Mouse (Mus musculus): ENCODE results near the gene Evi5. TPM values are rescaled to one million over a fixed set of nuclear protein-coding genes. Genes with fewer than 3 reads are reported as not detected.
A peak's percentile ranks its signal among the peaks of the same experiment; 100 is the strongest.

The Evi5 gene
- total and polyA plus RNA-seq, 3 experiments = 4.6 to 8.4 TPM; not detected in 1

DNA sequence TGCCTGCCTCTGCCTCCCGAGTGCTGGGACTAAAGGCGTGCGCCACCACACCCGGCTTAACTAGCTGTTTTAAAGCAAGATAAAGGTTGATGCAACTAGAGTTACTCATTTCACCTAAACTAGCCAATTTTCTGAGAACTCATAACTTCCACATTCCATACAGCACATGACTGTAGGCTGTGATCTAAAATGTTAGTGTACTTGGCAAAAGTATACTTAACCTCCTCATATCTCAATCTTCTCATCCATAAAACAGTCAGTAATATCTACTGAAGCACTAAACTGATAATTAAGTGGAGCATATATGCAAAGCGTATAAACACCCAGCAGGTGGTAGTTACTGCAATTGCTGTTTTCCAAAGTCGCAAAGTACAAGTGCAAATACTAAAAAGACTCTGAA lies 1.6 kb downstream of the Evi5 start (continued):
- TF ChIP-seq SMC3 (IDR thresholded peaks at IDR 0.05; ENCODE audit: low read depth, low read length) (no peak), POLR2AphosphoS2 (IDR thresholded peaks at IDR 0.05; ENCODE audit: low read length) (no peak), ETS1 (IDR thresholded peaks at IDR 0.05; ENCODE audit: low read depth, low read length) (peak; percentile 61; the same call in 1 of the 2 replicates), USF2 (IDR thresholded peaks at IDR 0.05; ENCODE audit: borderline replicate concordance in 1 of 2, insufficient read depth in 1 of 2, low read depth in 1 of 2, low read length in 2 of 2) (no peak)

DNA sequence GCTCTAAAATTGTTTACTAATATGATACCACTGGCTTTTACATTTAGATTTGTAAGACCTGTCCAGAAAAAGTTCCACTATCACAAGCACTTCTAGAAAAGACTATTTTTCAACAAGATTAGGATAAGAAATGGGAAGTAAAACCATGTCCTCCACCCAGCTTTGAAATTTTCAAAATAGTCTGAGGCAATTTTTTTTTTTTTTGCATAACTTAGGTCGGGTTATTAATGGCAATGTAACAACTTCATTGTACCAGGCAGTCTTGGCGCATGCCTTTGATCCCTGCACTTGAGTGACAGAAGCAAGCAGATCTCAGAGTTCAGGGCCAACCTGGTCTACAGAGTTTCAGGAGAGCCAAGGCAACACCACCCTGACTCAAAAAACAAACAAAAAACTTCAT lies 5.2 kb downstream of the Evi5 start:
- Histone ChIP-seq H3K27ac (ENCODE audit: control insufficient read depth, low read depth, low read length) (peak overlapping the region; percentile 63), H3K4me1 (ENCODE audit: control insufficient read depth in 1 of 2, insufficient read depth in 2 of 2, low read length in 2 of 2) (peaks cover 9 to 28% of the 10 kb centered on the region in 2 experiments), H3K9ac (ENCODE audit: control insufficient read depth, low read depth, low read length, poor library complexity, severe bottlenecking) (no peak overlapping the region), H3K9me3 (replicated peaks; ENCODE audit: insufficient read depth, low read length) (no peaks in the 10 kb centered on the region), H3K27me3 (ENCODE audit: control insufficient read depth in 1 of 2, insufficient read depth in 2 of 2, low read length in 2 of 2) (no peaks in the 10 kb centered on the region), H3K4me3 (ENCODE audit: control insufficient read depth in 1 of 2, insufficient read depth in 1 of 2, low read depth in 2 of 2, low read length in 2 of 2) (no peak overlapping the region), H3K36me3 (ENCODE audit: control insufficient read depth in 1 of 2, insufficient read depth in 2 of 2, low read length in 2 of 2) (peaks cover 0 to 46% of the 10 kb centered on the region in 2 experiments; a peak in 2 of 4 replicates), H3K79me2 (ENCODE audit: control insufficient read depth, insufficient read depth, low read length, poor library complexity) (peaks cover 10% of the 10 kb centered on the region)
- TF ChIP-seq RAD21 (IDR thresholded peaks at IDR 0.05; ENCODE audit: low read depth, low read length) (no peak), RCOR1 (IDR thresholded peaks at IDR 0.05; ENCODE audit: low read depth, low read length) (peak; percentile 75), SIN3A (IDR thresholded peaks at IDR 0.05; ENCODE audit: low read length) (0 out of 2 replicates have a peak, but pooled peaks have one; percentile 30), ZNF384 (IDR thresholded peaks at IDR 0.05; ENCODE audit: low read depth, low read length) (peak; percentile 83), ETS1 (IDR thresholded peaks at IDR 0.05; ENCODE audit: low read depth, low read length) (peak; percentile 43; the same call in 1 of the 2 replicates), GATA1 (IDR thresholded peaks at IDR 0.05; ENCODE audit: low read depth, low read length) (peak; percentile 64; the same call in 1 of the 2 replicates), MYC (IDR thresholded peaks at IDR 0.05; ENCODE audit: low read depth, low read length) (no peak), TCF12 (IDR thresholded peaks at IDR 0.05; ENCODE audit: low read depth, low read length) (peak; percentile 23; the same call in 1 of the 2 replicates), EP300 (IDR thresholded peaks at IDR 0.05; ENCODE audit: low read depth in 1 of 2, low read length in 2 of 2) (peak; percentile 27 to 63; a peak in 1 of 4 replicates)
- peak; percentile 55 for DNase-seq (ENCODE audit: low read depth, low spot score)

GRCm38 (mm10) chr5:107868905-107869424 lies 5.9 kb downstream of the Evi5 start:
- peak; percentile 86 for DNase-seq (ENCODE audit: low read depth, low spot score)
- Histone ChIP-seq H3K27me3 (ENCODE audit: control insufficient read depth in 1 of 2, insufficient read depth in 2 of 2, low read length in 2 of 2) (no peaks in the 10 kb centered on the region), H3K9ac (ENCODE audit: control insufficient read depth, low read depth, low read length, poor library complexity, severe bottlenecking) (peak overlapping the region; percentile 87), H3K36me3 (ENCODE audit: control insufficient read depth in 1 of 2, insufficient read depth in 2 of 2, low read length in 2 of 2) (peaks cover 0 to 41% of the 10 kb centered on the region in 2 experiments; a peak in 2 of 4 replicates), H3K9me3 (replicated peaks; ENCODE audit: insufficient read depth, low read length) (no peaks in the 10 kb centered on the region), H3K79me2 (ENCODE audit: control insufficient read depth, insufficient read depth, low read length, poor library complexity) (peaks cover 12% of the 10 kb centered on the region), H3K4me3 (ENCODE audit: control insufficient read depth in 1 of 2, insufficient read depth in 1 of 2, low read depth in 2 of 2, low read length in 2 of 2) (peak overlapping the region; percentile 73 to 93), H3K4me1 (ENCODE audit: control insufficient read depth in 1 of 2, insufficient read depth in 2 of 2, low read length in 2 of 2) (peaks cover 5 to 26% of the 10 kb centered on the region in 2 experiments), H3K27ac (ENCODE audit: control insufficient read depth, low read depth, low read length) (peak overlapping the region; percentile 62)
- TF ChIP-seq HCFC1 (IDR thresholded peaks at IDR 0.05; ENCODE audit: low read depth, low read length) = peak; percentile 43
- no peak for TF ChIP-seq UBTF (IDR thresholded peaks at IDR 0.05; ENCODE audit: borderline replicate concordance, insufficient read depth, low read depth, low read length)
- no peak for TF ChIP-seq ELF1 (IDR thresholded peaks at IDR 0.05; ENCODE audit: low read depth, low read length)
- TF ChIP-seq MAX (IDR thresholded peaks at IDR 0.05; ENCODE audit: low read length) = no peak
- TF ChIP-seq POLR2AphosphoS2 (IDR thresholded peaks at IDR 0.05; ENCODE audit: low read length) = peak; percentile 51; the same call in 1 of the 2 replicates
- TF ChIP-seq SIN3A (IDR thresholded peaks at IDR 0.05; ENCODE audit: low read length) = 0 out of 2 replicates have a peak, but pooled peaks have one; percentile 2
- no peak for TF ChIP-seq EP300 (IDR thresholded peaks at IDR 0.05; ENCODE audit: low read depth in 1 of 2, low read length in 2 of 2)
- peak; percentile 55 for TF ChIP-seq TBP (IDR thresholded peaks at IDR 0.05; ENCODE audit: low read depth, low read length)
- peak; percentile 53 for TF ChIP-seq NELFE (IDR thresholded peaks at IDR 0.05; ENCODE audit: low read depth, low read length)
- 0 out of 2 replicates have a peak, but pooled peaks have one; percentile 52 for TF ChIP-seq MAZ (IDR thresholded peaks at IDR 0.05; ENCODE audit: low read depth, low read length)
- TF ChIP-seq GABPA (IDR thresholded peaks at IDR 0.05; ENCODE audit: low read depth, low read length) = no peak
- TF ChIP-seq JUND (IDR thresholded peaks at IDR 0.05; ENCODE audit: low read depth, low read length) = no peak
- peak; percentile 79 for TF ChIP-seq NRF1 (IDR thresholded peaks at IDR 0.05; ENCODE audit: insufficient read depth, low read depth, low read length, poor library complexity, severe bottlenecking)
- no peak for TF ChIP-seq E2F4 (IDR thresholded peaks at IDR 0.05; ENCODE audit: borderline replicate concordance, low read depth, low read length)
- TF ChIP-seq MAFK (IDR thresholded peaks at IDR 0.05; ENCODE audit: borderline replicate concordance, low read depth, low read length) = no peak
- peak; percentile 20; the same call in 1 of the 2 replicates for TF ChIP-seq ETS1 (IDR thresholded peaks at IDR 0.05; ENCODE audit: low read depth, low read length)
- no peak for TF ChIP-seq USF2 (IDR thresholded peaks at IDR 0.05; ENCODE audit: borderline replicate concordance in 1 of 2, insufficient read depth in 1 of 2, low read depth in 1 of 2, low read length in 2 of 2)
- peak; percentile 45 for TF ChIP-seq TCF12 (IDR thresholded peaks at IDR 0.05; ENCODE audit: low read depth, low read length)
- TF ChIP-seq CHD1 (IDR thresholded peaks at IDR 0.05; ENCODE audit: low read depth, low read length) = 0 out of 2 replicates have a peak, but pooled peaks have one; percentile 61
- TF ChIP-seq RCOR1 (IDR thresholded peaks at IDR 0.05; ENCODE audit: low read depth, low read length) = 0 out of 2 replicates have a peak, but pooled peaks have one; percentile 11
- TF ChIP-seq USF1 (IDR thresholded peaks at IDR 0.05; ENCODE audit: low read depth, low read length) = no peak

All from MEL (cell line).